Mouse (Mus musculus) adrenal gland, postnatal 14 days (tissue): ENCODE results near the gene Sipa1l3. TPM values are rescaled to one million over a fixed set of nuclear protein-coding genes. Genes with fewer than 3 reads are reported as not detected.

Source experiments
- DNase-seq: peaks from one replicate; pipeline ENCODE4 v3.0.0; 2021; ENCODE audit warnings: mixed read lengths
- total RNA-seq: library from RNA; stranded (reverse); gene quantifications from 2 replicates; pipeline ENCODE4 v1.2.3, GENCODE M21; 2021

Gene Sipa1l3
- total RNA-seq, 1 experiment from 2014 or later = 29.2 TPM

DNA sequence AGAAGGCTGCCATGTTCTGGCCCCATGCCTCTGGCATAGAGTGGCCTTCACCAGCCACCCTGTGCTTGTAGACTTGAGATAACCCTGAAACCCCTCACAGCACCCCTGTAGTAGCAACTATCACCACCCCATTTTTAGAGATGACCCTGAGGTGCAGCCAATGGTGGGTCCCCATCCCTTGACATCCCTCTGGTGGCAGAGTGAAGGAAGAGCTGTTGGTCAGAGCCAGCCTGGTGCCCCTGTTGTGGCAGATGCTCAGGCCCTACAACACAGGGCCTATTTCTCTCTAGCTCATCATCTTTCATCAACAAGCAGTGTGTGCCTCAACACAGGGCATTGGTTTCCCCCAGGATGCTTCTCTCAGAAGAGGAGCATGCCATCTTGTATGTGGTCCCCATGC is 183.2 kb downstream of the Sipa1l3 start:
- no peak for DNase-seq

DNA sequence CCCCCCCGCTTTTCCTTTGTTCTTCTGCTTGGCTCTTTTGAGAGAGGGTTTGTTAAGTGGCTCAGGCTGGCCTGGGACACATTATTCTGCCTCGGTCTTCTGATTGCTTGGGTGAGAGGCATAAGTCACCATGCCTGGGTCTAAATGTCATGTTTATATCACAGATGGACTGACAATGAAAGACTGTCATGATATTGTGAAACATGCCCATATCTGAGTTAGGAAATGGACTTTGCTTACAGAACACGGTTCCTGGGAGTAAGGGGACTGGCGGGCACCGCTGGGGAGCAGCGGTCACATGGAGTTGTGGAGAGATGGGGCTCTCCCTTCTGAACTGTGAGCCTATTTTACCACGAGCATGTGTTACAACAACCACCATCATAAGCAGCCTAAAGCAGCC is 184.3 kb downstream of the Sipa1l3 start:
- DNase-seq = no peak

DNA sequence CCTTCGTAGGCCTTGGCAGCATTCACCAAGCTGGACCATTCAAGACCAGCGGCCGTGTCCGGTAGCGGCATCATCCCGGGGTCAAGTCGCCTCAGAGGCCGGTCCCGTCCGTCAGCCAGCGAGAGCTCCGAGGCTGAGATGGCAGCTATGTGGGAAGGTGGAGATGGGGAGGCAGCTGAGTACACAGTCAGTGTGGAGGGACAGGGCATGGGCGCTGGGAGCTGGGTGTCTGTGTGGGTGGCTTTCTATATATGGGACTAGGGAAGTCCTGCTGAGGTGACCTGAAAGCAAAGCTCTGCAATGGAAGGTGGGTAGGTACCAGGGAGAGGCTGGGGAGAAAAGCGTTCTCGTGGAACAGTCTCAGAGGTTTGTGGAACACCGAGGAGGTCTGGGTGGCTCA is 189.5 kb downstream of the Sipa1l3 start:
- DNase-seq = no peak

DNA sequence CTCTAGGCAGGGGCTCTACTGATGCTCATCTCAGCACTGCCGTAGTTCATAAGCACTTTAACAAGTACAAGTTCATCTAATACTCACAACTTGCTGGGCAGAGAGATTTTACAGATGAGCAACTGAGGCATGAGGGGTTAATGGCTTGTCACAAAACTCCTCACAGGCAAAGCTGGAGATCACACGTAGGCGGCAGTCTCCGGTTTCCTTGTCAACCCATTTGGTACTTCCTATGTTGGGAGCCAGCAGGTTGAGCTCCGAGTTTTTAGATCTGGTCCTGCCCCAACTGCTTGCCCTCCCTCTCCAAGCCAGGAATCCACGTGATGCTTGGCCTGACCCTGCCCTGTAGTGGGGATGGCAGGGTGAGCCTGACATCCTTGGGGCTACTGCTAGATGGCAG is 191.4 kb downstream of the Sipa1l3 start:
- DNase-seq = no peak

DNA sequence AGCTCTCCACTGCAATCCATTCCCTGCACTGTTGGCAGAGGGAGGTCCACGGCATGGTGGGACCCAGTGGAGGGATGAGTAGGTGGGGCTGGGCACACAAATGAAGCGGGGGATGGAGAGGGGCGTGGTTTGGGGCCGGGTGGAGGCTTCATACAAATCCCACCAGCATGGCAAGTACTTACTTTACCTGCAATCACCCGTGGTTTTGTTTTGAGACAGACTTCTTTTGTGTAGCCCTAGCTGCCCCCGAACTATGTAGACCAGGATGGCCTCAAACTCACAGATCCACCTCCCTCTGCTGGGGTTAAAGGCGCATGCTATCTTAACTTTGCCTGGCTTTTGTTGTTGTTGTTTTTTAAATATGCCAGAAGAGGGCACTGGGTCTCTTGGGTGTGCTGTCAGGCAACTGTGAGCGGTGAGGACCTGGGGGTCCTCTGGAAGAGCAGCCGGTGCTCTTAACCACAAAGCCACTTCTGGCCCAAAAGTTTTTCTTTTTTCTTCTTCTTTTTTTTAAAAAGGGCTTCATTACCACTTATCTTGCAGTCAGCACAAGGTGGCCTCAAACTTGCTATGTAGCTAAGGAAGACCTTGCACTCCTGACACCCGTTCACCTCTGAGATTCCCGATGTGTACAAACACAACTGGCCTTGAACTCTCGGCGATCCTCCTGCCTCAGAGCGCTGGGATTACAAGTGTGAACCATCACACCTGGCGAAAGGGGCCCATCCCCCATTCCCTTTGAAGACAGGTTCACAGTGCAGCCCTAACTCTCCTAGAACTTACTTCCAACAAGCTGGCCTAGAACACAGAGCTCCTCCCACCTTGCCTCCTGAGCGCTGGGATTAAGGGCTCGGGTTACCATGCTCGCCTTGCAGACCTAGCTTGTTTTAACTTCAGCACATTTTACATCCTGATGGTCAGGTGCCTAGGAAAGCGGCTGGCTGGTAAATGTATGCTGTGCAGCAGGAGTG is 198.8 kb downstream of the Sipa1l3 start:
- no peak for DNase-seq

DNA sequence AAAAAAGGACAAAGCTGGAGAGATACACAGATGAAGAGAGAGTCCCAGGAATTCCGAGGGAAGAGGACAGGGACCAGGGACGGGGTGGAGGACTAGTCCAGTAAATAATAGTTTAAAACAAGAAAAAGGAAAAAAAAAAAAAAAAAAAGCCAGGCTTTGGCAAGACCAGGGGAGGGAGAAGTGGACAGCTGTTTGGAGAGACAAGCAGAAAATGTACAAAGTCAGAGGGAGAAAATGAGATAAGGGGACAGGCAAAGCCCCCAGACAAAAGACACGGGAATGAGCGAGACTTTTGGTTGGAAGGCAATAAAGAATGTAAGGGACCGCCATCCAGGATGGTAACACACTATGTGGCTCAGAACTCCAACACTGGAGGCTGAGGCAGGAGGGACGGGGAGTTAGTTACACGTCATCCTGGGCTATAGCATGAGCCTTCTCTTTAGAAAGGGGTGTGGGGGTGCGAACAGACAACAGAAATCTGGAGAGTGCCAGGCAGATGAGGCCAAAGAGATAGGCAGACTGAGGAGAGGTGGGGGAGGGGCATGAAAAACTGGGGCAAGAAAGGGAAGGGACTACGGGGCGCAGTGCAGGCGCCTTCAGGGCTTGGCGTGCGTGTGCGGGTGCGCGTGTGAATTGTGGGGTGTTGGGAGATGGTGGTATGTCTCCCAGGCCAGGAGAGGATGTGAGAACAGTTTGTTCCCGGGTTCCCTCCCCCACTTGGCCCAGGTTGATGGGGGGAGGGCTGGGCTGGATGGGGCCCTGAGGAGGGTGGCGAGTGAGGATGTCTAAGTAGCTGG is 200.1 kb downstream of the Sipa1l3 start:
- peak; percentile 58 for DNase-seq

DNA sequence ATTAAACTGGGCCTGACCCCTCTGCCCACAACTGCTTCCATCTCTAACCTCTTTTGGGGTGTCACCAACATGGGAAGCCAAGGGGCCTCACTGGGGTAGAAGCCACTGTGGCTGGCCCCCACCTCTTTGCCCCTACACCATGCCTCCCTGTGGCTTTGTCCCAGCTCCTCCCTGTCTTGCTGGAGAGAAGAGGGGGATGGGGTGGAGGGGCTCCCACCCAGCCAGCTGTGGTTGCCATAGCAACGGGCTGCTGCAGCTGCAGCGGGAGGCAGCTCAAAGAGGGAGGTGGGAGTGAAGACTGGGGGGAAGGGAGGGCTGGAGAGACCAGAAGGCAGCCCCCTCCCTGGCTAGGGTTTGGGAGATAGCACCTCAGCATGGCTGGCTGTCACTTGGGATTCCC is 200.9 kb downstream of the Sipa1l3 start:
- DNase-seq = no peak

DNA sequence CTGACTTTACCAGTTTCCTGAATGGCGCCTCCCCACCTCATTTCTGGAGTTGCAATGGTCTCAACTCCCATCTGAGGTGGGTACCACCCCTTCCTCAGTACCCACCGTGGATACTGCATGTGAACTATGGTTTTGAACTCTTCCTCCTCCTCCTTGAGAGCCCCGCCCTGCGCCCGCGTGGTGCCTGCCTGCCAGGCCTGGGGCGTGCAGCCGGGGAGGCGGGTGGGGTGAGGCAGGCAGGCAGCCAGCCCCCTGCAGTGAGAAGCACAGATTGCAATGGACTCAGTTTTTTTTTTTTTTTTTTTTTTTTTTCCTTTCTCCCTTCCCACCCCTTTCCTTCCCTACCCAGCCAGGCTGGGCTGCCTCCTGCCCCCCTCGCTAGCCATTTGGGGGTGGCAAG is 201.5 kb downstream of the Sipa1l3 start:
- peak; percentile 49 for DNase-seq

DNA sequence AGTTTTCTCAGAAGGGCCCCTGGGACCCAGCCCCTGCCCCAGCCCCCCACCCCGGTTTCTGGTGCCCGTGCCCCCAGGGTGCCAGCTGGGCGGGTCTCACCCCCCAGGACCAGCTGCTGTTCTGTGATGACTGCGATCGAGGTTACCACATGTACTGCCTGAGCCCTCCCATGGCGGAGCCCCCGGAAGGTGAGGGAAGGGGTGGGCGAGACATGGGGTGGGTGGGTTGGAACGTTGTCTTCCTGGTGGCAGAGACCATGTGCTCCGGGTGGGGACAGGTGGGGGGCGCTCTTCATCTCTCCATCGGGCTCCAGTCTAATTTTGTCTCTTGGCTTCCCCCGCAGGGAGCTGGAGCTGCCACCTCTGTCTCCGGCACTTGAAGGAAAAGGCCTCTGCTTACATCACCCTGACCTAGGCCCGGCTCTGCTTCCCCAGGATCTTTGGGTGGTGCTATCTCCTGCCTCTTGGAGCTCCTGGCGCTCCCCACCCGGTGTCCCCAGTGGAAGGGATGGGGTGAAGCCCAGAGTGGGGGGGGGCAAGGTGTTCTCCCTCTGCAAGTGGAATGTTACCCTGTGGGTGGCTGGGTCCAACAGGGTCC is 202.2 kb downstream of the Sipa1l3 start:
- no peak for DNase-seq

DNA sequence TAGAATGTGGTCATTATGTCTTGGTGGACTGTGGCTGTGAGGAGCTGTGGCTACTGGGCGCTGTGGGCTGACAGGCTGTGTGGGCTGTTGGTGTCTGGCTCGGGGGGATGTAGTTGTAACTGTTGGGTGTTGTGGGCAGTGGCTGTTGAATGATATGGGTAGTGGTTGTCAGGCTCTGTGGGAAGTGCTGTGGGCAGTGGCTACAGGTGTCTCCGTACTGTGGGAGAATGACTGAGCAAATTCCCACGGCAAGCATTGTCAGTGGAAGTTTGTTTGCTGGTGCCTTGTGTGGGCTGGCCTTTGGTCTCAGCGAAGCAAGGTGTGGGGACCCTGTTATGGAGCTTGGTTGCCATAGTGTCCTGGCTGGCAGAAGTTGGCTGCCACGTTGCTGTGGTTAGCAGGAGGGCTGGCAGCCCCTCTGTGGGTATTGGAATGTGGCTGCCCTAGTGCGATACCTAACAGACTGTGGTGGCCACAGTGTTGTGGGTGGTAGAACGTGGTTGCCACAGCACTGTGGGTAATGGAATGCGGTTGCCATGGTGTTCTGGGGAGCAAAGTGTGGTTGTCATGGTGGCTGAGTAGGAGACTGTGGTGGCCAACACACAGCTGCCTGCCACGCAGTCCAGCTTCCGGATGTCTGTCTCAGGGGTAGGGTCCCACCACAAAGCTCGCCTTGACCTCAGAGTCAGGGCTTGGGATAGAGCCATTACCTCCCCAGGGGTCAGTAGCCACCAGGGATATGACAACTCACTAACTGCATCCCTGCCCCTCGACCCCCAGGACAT is 203.4 kb downstream of the Sipa1l3 start:
- DNase-seq = no peak

DNA sequence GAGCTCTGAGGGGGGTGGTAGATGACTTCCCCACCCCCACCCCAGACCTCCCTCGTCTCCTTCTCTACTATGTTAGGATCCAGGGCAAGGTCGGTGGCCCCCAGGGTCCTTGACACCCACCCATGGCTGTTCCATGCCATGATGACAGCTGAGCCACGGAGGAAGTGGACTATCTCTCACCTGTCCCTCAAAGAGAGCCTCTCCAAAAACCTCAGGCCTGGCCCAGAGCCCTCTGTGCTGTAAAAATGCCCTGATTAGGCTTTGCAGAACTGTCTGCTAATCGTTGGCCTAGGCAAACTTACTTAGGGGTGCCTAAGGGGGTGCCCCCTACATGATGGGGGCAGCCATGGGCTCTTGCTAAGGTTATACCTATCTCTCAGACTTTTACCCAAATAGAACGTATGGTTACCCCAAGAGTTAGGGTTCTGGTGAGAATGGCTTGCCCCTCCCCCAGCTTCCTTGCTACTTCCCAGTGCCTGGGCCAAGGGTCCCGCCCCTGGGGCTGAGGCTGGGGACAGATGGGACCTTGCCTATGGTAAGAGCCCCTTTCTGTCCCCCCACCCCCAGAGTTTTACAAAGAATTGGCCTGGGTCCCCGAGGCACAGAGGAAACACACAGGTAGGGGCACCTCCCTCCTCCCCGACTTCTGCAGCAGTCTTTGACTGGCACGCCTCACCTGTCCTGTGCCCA is 204.7 kb downstream of the Sipa1l3 start:
- no peak for DNase-seq

DNA sequence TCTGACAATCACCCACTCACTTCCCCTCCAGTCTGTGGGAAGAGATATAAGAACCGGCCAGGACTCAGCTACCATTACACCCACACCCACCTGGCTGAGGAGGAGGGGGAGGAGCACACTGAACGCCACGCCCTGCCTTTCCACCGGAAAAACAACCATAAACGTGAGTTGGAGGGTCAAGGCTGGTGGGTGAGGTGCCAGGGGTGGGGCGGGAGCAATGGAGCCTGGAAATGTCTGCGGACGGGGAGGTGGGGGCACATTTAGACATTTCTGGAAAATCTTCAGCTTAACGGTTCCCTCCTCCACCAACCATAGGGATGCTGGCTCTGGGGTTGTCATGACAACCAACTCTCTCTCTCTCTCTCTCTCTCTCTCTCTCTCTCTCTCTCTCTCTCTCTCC is 205.4 kb downstream of the Sipa1l3 start:
- DNase-seq = no peak

DNA sequence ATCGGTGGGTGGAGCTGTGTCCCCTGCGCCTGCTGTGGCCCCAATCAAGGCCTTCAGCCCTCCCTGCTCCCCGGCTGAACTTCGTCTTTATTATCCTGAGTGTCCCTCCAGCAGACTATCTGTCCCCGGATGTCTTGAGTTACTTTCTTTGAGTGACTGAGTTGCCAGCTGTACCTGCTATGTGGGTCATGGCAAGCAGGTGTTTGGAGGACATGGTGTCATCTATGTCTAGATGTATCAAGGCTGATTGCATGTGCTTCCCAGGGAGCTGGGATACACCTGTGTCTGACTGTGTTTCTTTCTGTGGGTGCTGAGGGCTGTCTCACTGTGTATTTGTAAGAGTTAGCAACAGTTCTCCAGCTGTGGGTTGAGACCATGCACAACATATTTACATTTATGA is 208.7 kb downstream of the Sipa1l3 start:
- DNase-seq = no peak

DNA sequence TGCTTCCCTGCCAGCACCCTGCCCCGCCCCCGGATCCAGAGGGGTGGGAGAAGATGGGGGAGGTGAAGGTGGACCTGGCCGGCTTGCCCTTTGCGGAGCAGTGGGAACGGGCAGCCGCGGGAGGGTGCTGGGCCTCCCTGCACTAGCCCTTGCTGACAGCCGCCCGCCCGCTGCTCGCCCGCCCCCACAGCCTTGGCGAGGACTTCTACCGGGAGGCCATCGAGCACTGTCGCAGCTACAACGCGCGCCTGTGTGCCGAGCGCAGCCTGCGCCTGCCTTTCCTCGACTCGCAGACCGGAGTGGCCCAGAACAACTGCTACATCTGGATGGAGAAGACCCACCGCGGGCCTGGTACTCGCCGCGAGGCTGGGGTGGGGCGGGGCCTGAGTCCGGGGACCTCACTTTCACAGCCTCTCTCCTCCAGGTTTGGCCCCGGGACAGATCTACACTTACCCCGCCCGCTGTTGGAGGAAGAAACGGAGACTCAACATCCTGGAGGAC is 209.2 kb downstream of the Sipa1l3 start:
- DNase-seq = peak; percentile 60

DNA sequence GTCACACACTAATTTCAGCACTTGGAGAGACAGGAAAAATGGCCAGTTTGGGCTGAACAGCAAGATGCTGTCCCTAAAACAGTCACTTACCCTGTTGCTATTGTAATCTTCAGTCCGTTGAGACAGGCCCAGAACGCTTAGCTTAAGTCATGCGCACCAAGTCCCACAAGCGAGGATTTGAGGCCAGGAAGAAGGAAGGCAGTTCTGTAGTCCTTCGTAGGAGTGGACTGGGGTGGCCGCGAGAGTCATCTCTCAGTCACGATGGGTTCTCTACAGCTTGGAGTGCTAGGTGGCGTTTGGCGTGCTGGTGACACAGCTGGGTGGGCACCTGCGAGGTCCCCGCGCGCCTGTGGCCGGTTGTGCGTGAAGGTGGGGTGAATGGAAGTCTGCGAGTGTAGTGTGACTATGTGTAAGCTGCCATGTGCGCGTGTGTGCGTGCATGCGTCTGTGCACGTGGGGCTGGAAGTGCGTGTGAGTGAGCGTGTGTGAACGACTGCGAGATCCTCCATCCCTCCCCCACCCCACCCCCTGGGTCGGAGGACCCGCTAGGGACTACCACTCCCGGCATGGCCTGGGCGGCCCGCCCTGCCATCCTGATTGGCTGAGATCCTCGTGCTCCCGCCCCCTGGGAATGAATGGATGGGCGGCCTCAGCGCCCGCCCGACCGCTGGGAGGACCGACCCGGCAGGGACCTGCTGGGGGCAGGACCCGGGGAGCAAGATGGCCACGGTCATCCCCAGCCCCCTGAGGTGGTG is 210.9 kb downstream of the Sipa1l3 start:
- peak; percentile 95 for DNase-seq

DNA sequence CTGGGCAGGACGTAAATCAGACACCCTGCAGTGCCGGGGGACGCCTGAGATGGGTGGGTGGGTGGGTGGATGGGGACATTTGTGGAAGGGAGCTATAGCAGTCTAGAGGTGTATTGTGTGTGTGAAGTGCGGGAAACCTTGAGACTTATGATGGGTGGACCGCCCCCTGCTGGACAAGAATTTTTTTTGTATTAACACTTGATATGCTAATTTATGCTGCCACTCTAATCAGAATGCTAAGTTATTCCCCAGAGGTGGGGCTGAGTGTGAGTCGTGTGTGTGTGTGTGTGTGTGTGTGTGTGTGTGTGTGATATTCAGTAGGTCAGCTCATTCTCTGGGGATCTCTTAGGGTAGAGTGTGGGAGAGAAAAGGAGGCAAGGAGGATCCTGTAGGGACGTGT is 211.8 kb downstream of the Sipa1l3 start:
- peak; percentile 39 for DNase-seq

DNA sequence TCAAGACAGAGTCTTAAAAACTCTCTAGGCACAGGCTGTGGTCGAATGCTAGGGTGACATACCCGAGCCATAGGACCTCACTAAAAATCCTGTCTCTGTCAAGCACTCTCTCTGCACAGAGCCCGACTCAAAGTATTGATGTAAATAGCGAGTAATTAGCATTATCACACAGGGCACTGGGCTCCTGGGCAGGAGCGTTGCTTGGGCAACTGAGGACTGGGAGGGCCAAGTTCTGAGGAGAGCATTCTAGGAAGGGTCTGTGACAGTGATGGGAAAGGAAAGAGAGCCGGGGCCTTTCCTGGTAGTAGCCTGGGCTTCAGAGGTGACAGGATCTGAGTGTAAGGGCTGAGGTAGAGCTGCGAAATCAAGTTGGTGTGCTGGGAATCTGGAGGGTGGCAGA is 212.3 kb downstream of the Sipa1l3 start:
- DNase-seq = no peak

DNA sequence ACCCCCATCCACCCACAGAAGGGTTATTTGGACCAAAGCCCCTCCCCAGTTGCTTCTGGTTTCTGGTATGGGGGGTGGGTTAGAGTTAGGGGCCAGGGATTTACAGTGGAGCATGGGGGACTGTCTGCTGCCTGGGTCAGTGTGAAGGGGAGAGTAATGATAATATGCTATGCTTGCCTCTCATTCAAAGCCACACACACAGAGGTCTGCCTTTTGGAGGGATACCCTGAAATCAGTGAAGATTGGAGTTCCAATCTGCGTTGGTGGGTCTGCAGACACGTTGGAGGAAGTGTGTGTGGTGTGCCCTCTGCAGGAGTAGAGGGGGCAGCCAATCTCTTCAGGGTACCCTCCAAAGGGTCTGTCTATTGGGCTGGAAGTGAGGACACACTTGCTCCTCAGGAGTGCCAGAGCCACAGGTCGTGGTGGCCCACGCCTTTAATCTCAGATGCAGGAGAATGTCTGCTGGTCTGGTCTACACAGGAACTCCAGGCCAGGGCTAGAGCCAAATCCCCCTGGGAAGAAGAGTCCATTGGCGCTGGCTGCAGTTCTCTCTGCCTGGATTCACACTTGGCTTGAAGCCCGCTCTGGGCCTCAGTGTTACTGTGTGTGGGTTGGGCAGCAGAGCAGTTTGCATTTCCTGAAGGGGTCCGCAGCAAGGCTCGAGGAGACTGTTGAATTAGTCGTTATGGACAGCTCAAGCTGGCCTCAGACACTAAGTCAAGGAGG is 213.0 kb downstream of the Sipa1l3 start:
- DNase-seq = peak; percentile 33

DNA sequence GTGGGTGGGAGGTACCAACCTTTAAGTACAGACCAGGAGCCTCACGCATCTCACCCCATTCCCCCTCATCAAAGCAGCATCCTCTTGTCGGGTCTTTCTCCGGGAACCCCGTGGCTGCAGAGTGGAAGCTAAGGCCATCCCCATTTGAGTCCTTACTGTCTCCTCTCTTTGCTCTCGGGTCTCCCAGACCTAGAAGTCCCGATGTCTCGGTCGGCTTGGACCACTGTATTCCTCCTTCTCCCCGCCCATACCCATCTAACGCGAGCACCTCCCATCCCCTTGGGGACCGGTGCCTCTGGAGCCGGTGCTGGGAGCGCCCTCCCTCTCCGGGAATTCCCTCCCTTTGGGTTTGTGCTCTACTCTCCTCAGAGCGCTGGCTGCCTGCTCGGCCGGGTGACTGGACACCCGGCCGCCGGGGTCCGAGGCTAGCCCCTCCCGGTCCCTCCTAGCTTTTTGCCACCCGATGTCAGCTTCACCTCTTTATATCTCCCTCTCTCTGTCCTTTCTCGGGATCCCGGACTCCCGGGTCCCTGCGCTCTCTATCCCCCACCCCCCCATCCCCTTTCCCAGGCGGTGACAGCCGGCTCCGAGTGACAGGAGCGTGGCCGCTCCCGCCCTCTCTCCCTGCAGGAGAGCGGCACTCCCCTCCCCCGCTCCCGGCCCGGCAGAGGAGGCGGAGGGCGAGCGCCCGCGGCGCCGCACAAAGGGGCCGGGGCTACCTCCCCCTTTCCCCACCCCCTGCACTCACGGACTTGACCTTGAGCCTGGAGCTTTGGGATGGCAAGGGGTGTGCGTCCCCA is 213.8 kb downstream of the Sipa1l3 start:
- DNase-seq = peak; percentile 19
